In genomic region chr11:60706696-60707480, GRCm38 (mm10) we compare ENCODE assay signal across 8 mouse cellular contexts. TPM values are rescaled to one million over a fixed set of nuclear protein-coding genes. Genes with fewer than 3 reads are reported as not detected.
DNase-seq lines count a peak whose midpoint lies in the region; ATAC-seq lines count a peak whose summit lies in the region.

No protein-coding gene starts in this region.

- DNase-seq in cerebellum, adult 11 months = peak; percentile 6
- DNase-seq in cerebellum, postnatal 36 days = no peak
- peak; percentile 9 for DNase-seq in layer of hippocampus, adult 11-12 months (ENCODE audit: low spot score)
- DNase-seq in layer of hippocampus, adult 9-10 months (ENCODE audit: low spot score) = no peak
- DNase-seq in urinary bladder, adult 2 months (ENCODE audit: low spot score) = peak; percentile 23
- no peak for DNase-seq in urinary bladder, postnatal 10 days (ENCODE audit: low spot score)
- peak; percentile 2 for DNase-seq in urinary bladder, postnatal 25 days (ENCODE audit: low spot score)

- ATAC-seq in inflammation-experienced regulatory T-cells, adult 6 months = no peak

RNA-seq across cellular contexts. Expression of gene Llgl1, which starts 7.4 kb away (rescaled TPM):
- polyA plus RNA-seq in urinary bladder, adult 2 months (2012; rRNA removed) = 26.5 and 28.2 TPM in 2 replicates
- 10 to 100 TPM in 1 of 3 experiments, 1 to 10 TPM in 2; 6.6 to 10.3 (median 9.9) TPM for polyA plus RNA-seq in inflammation-experienced regulatory T-cells, adult 6 months (2017; shearing (Covaris generic))

RNA-seq across cellular contexts. Expression of gene Flii, which starts 20.2 kb away (rescaled TPM):
- 175 and 179 TPM in 2 replicates for polyA plus RNA-seq in urinary bladder, adult 2 months (2012; rRNA removed)
- polyA plus RNA-seq in inflammation-experienced regulatory T-cells, adult 6 months (2017; shearing (Covaris generic)) = 10 to 100 TPM; 77.5 to 90.2 (median 77.9) TPM

RNA-seq across cellular contexts. Expression of gene Mief2, which starts 21.3 kb away (rescaled TPM):
- polyA plus RNA-seq in urinary bladder, adult 2 months (2012; rRNA removed) = 15.9 and 18.0 TPM in 2 replicates
- 10 to 100 TPM in 2 of 3 experiments, 1 to 10 TPM in 1; 8.7 to 11.4 (median 10.3) TPM for polyA plus RNA-seq in inflammation-experienced regulatory T-cells, adult 6 months (2017; shearing (Covaris generic))

Comparison
In these comparisons a context has a peak if more than half of its experiments do, and no peak if none do; other contexts are left out.
1. DNase-seq: peak in cerebellum, adult 11 months (single experiment), layer of hippocampus, adult 11-12 months (single experiment), urinary bladder, adult 2 months (single experiment) and urinary bladder, postnatal 25 days (single experiment); none in cerebellum, postnatal 36 days (0 of 2), layer of hippocampus, adult 9-10 months (single experiment) and urinary bladder, postnatal 10 days (single experiment).